Mouse (Mus musculus) R1 (cell line): Measurements from ENCODE around the gene Gm20715.
A peak's percentile ranks its signal among the peaks of the same experiment; 100 is the strongest.

ENCODE experiments used
- DNase-seq: peaks from one replicate; pipeline ENCODE4 v3.0.0-alpha.2; 2018; ENCODE audit warnings: low read depth, low spot score

Gene Gm20715

DNA sequence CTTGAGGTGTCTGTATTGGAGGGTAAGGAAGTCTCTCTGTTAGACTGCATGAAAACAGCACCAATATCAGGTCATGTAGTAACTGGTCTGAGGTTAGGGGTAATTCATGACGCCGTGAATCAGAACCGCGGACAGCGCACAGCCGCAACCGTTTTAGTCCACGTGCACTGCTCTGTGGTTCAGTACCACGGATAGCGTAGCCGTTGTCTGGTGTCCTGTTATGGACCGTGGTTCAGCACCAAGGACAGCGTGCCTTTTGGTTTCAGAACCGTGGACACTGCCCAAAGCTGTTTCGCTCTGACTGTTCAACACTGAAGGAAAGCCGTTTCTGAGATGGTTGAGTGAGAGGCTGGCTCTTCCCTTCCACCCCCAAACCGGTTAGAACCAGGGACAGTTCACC, at the start of gene Gm20715:
Gene Gm20715, plus strand, starts transcription at position 235 of the 400 bp plus-strand sequence.
- peak; percentile 97 for DNase-seq

DNA sequence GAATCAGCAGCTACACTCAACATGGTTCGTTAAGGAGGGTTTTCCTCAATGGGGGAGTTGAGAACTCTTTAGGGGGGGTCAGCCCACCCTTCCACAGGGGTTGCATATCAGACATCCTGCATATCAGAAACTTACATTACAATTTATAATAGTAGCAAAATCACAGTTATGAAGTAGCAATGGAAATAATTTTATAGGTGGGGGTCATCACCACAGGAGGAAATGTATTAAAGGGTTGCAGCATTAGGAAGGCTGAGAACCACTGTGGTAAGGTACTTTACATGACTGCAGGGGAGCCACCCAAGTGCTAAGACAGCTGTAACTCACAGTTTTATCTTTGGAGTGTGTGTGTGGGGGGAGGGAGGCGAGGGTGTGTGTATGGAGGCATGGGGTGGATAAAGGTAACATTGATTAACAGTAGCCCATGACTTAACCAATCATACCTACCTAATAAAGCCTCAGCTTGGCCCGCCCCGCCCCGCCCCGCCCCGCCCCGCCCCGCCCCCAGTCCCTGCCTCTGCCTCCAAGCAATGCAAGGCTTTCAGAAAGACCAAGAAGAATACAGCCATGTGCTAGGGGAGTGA, 49.5 kb upstream of the Gm20715 start:
- DNase-seq, result no peak

- DNase-seq, result no peak
Measured at GRCm38 (mm10) chr7:6361756-6362155, 48.3 kb upstream of the Gm20715 start.

GRCm38 (mm10) chr7:6362268-6363046, 47.6 kb upstream of the Gm20715 start:
- DNase-seq, result peak; percentile 98

DNA sequence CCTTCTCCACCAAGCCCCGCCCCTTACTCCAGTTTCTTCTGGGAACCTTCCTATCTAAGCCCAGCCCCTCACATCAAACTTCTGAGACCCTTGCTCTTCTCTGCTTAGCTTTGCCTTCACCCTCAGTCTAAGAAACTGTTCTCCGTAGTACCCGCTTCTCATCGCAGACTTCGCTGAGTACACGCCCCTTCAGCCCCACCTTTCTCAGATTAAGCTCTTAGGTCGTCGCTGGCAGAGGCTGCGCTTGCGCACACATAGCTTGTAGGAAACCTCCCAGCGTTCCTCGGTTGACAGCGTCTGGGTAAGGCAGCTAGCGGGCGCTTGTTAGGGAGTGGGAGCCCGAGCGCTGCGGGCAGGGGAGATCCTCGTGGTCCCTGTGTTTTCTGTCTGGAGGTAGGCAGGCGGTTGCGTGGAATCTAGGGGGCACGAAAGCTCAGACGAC, 47.0 kb upstream of the Gm20715 start, which contains the start of gene Zfp78:
Gene Zfp78, plus strand, starts transcription at position 234 of the 442 bp plus-strand sequence.
- peak; percentile 98 for DNase-seq

- peak; percentile 94 for DNase-seq
Measured at GRCm38 (mm10) chr7:6364761-6365160, 45.3 kb upstream of the Gm20715 start.

GRCm38 (mm10) chr7:6367185-6367584, 42.9 kb upstream of the Gm20715 start:
- DNase-seq, result no peak

- peak; percentile 82 for DNase-seq
Measured at GRCm38 (mm10) chr7:6368146-6368545, 41.9 kb upstream of the Gm20715 start.

GRCm38 (mm10) chr7:6369460-6369859, 40.6 kb upstream of the Gm20715 start:
- DNase-seq, result peak; percentile 35

DNA sequence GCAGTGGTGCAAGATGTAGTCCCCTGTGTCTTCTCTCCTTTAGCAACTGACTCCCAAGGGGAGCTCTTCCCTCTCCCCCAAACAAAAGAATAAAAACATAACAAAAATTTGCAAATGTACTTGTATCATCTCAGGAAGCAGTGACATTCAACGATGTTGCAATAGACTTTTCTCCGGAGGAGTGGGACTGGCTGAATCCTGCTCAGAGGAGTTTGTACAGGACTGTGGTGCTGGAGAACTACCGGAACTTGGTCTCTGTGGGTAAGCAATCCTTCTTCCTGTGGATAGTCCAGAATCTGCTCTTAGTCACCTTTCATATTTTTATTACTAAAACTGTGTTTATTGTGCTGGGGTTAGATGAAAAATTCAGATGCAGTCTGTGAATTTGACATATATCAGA, 37.1 kb upstream of the Gm20715 start:
- no peak for DNase-seq

- DNase-seq, result no peak
Measured at GRCm38 (mm10) chr7:6378441-6378840, 31.6 kb upstream of the Gm20715 start.

DNA sequence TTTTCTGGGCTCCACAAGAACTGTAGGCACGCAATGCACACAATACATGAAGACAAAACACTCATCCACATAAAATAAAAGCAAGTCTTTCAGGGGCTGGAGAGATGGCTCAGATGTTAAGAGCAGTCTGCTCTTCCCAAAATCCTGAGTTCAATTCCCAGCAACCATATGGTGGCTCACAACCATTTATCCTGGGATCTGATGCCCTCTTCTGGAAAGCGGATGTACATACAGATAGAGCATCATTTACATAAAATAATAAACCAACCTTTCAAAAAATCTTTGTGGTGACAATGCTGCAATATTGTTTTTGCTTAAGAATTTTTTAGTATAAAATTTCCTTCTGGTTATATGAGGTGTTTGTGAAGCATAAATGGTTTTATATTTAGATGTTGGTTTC, 28.6 kb upstream of the Gm20715 start:
- peak; percentile 42 for DNase-seq

GRCm38 (mm10) chr7:6383044-6383455, 27.0 kb upstream of the Gm20715 start, which contains the start of gene Zfp28:
Gene Zfp28 (plus strand): TSS chr7:6383295.
- peak; percentile 99 for DNase-seq

- no peak for DNase-seq
Measured at GRCm38 (mm10) chr7:6384011-6384410, 26.1 kb upstream of the Gm20715 start.

DNA sequence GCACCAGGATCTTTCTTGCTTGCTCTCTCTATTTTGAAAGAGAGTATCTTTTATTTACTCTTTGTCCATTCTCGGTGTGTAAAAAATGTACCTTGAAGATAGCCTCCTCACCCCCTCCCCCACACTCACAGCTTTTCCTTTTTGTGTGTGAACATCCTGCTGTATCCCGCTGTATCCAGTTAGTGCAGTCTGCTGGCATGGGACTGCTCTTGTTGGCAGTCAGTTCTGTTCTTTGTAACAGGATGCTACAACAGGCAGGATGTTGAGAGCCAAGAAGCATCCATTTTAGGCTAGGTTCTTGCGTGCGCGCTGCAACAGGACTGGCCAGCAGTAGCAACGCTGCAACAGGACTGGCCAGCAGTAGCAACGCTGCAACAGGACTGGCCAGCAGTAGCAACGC, 23.1 kb upstream of the Gm20715 start:
- no peak for DNase-seq

DNA sequence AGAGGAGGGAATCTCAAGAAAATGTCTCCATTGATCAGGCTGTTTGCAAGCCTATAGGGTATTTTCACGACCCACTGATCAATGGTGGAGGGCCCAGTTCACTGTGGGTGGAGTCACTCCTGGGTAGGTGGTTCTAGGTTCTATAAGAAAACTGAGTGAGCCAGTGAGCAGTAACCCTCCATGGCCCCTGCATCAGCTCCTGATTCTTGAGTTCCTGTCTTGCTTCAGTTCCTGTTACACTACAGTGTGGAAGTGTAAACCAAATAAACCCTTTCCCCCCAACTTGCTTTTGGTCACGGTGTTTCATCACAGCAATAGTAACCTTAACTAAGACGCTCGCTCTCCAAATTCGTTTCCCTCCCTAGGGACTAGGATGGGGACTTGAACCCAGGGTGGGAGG, 21.1 kb upstream of the Gm20715 start:
- DNase-seq, result no peak

DNA sequence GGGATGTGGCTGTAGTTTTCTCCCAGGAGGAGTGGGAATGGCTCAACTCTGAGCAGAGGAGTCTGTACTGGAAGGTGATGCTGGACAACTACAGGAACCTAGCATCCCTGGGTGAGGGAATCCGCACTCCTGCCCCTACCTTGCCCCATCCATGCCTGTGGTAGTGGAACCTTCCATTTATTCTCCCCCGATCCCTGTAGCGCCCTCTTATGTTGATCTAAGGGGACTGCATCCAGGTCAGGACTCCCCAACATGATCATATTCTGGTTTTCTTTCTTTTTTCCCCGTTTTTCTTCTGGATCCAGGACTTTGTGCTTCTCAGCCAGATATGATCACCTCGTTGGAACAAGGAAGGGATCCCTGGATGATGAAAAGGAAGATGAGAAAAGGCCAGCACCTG, 20.6 kb upstream of the Gm20715 start:
- peak; percentile 29 for DNase-seq

DNA sequence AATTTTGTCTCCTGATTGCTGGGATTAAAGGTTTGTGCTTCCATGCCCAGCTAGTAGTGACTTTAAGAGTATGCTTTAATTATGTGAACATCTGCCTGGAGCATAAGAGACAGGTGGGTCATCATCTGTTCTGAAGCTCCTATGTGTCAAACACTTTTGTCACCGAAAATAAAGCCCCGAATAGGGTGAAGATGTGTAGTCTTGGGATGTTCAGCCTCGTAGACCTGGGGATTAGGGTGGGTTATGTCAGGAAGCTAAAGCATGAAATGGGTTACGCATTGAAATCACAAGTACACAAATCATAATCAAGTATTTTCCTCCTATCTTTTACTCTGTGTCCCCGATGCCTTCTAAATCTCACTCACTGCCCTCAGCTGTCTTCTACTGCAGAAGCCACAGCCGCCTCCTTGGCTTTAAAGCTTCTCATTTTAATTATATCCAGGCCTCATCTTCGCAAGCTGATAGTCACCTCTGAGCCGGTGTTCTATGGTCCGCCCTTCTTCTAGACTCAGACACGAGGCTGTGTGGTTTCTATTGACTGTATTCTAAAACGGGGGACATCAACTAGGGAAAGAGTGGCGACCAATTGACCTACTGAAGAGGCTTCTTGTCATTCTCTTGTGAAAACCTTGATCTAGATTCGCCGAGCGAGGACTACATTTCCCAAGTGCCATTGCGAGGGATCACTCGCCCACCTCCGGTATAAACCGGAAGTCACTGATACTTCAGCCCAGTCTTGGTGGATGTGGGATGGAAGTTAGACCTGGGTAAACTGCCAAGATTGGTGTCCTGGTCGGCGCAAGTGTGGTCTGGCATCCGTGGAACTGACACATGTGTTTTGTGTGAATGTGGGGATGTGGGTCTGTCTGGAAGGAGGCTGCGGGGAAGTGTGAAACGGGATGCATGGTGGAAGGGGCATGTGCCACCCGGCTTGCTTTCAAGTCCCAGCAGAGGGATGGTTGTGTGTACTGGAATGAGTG, 11.8 kb upstream of the Gm20715 start, which contains the start of gene Smim17:
Gene Smim17, plus strand, starts transcription at position 720 of the 980 bp plus-strand sequence.
- peak; percentile 65 for DNase-seq

- peak; percentile 59 for DNase-seq
Measured at GRCm38 (mm10) chr7:6414626-6415441, 4.8 kb downstream of the Gm20715 start.

- no peak for DNase-seq
Measured at GRCm38 (mm10) chr7:6415442-6415787, 5.3 kb downstream of the Gm20715 start.

GRCm38 (mm10) chr7:6419894-6420293, 9.8 kb downstream of the Gm20715 start:
- no peak for DNase-seq
